Mouse (Mus musculus): ENCODE data around the gene Metrn. TPM values are rescaled to one million over a fixed set of nuclear protein-coding genes. Genes with fewer than 3 reads are reported as not detected.

The Metrn gene
- polyA plus RNA-seq, 1 experiment from 2014 or later, result 88.8 TPM

DNA sequence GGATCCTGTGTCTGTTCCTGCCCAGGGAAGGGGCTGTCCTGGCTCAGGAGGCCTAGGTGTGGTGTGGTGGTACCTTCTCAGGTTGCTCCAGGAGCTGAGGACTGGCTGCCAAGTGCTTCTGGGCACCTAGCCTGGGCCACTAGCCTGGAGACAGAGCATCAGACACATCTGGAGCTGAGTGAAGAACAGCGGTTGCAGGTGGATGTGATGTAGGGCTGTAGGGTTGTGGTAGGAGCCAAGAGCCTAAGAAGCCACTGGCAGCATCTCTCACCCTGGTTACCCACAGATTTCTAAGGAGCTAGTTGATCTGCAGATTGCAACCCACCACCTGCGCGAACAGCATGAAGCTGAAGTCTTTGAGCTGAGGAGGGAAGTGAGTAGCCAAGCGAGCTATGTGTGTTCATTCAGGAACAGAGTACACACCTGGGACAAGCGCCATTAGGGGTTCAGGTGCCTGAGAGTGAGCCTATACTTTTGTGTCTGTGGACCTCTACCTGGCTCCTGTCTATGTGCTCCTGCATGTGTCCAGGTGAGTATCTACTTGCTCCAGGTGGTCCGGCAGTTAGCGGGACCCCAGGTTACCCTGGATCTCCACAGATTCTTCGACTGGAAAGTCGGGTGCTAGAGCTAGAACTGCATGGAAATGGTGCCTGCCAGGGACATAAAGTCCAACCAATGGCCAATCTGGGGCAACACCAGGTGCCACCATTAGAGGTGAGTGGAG lies 10.0 kb downstream of the Metrn start:
- no peak for ATAC-seq
- no peaks in the 10 kb centered on the region for H3K27me3 ChIP-seq (replicated peaks; ENCODE audit: control insufficient read depth, insufficient read depth, low read length)
- no peak overlapping the region for H3K4me3 ChIP-seq (ENCODE audit: low read length)
- H3K9ac ChIP-seq (ENCODE audit: low read depth, low read length), result no peak overlapping the region
- no peak overlapping the region for H3K27ac ChIP-seq (ENCODE audit: low read depth, low read length)
- no peak overlapping the region for H3K4me2 ChIP-seq (ENCODE audit: low read length)
- 97% methylated on average over 9 of the region's 9 CpGs for WGBS
- no peaks in the 10 kb centered on the region for H3K9me3 ChIP-seq (ENCODE audit: control insufficient read depth, low read length)
- peaks cover 38% of the 10 kb centered on the region for H3K4me1 ChIP-seq (ENCODE audit: control insufficient read depth, insufficient read depth, low read depth, low read length)
- H3K36me3 ChIP-seq (ENCODE audit: control insufficient read depth, insufficient read depth, low read length), result peaks cover 23% of the 10 kb centered on the region

GRCm38 (mm10) chr17:25786280-25786679 lies 10.7 kb downstream of the Metrn start, which contains the start of gene Ccdc78:
Gene Ccdc78, plus strand, starts transcription at chr17:25786580.
- Histone ChIP-seq H3K27ac (ENCODE audit: low read depth, low read length) (peak within 1 kb of the TSS; percentile 93), H3K4me1 (ENCODE audit: control insufficient read depth, insufficient read depth, low read depth, low read length) (peaks cover 35% of the 10 kb centered on the region), H3K9me3 (ENCODE audit: control insufficient read depth, low read length) (no peaks in the 10 kb centered on the region), H3K4me3 (ENCODE audit: low read length) (peak within 1 kb of the TSS; percentile 70), H3K27me3 (replicated peaks; ENCODE audit: control insufficient read depth, insufficient read depth, low read length) (no peaks in the 10 kb centered on the region), H3K36me3 (ENCODE audit: control insufficient read depth, insufficient read depth, low read length) (peaks cover 23% of the 10 kb centered on the region), H3K4me2 (ENCODE audit: low read length) (peak within 1 kb of the TSS; percentile 87), H3K9ac (ENCODE audit: low read depth, low read length) (peak within 1 kb of the TSS; percentile 80)
- 83% methylated on average over 3 of the region's 3 CpGs for WGBS
- no peak for ATAC-seq

- peak within 1 kb of the TSS; percentile 70 for H3K4me3 ChIP-seq (ENCODE audit: low read length)
- H3K27me3 ChIP-seq (replicated peaks; ENCODE audit: control insufficient read depth, insufficient read depth, low read length), result no peaks in the 10 kb centered on the region
- WGBS, result 1% methylated on average over 23 of the region's 23 CpGs
- H3K27ac ChIP-seq (ENCODE audit: low read depth, low read length), result peak within 1 kb of the TSS; percentile 93
- ATAC-seq, result peak; percentile 86
- H3K4me2 ChIP-seq (ENCODE audit: low read length), result peak within 1 kb of the TSS; percentile 87
- no peaks in the 10 kb centered on the region for H3K9me3 ChIP-seq (ENCODE audit: control insufficient read depth, low read length)
- peak within 1 kb of the TSS; percentile 80 for H3K9ac ChIP-seq (ENCODE audit: low read depth, low read length)
- peaks cover 29% of the 10 kb centered on the region for H3K36me3 ChIP-seq (ENCODE audit: control insufficient read depth, insufficient read depth, low read length)
- H3K4me1 ChIP-seq (ENCODE audit: control insufficient read depth, insufficient read depth, low read depth, low read length), result peaks cover 25% of the 10 kb centered on the region
These were observed 11.6 kb downstream of the Metrn start, which contains the start of gene Haghl for GRCm38 (mm10) chr17:25785281-25785745. Gene Haghl, minus strand, starts transcription at chr17:25785673.

DNA sequence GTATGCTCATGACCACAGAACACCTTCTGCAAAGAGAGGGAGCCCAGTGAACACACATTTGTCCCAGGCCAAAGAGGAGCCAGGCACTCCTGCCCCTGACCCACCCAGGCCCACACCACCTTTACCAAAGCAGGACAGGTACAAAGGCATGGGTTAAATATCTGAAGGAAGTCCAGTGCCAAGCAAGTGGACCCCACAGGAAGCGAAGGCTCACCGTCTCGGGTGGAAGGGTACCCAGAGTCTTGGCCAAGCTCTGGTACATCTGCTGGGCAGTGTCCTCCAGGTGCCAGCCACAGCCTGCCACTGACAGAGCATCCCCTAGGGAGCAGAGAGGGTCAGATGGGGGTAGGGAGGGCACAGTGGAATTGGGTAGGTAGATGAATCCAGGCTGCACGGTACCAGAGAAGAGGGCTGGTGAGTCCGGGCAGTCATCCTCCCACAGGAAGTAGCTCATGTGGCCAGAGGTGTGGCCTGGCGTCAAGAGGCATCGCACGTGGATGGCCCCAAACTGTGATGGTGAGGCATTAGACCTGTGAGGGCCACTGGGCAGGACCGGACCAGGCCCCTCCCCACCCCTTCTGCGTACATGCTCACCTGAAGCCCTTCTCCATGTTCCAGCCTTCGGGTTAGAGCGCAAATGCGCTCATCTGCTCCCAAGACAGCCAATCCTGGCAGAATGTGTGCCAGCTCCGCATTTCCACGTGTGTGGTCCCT lies 12.9 kb downstream of the Metrn start:
- no peak for ATAC-seq
- Histone ChIP-seq H3K9me3 (ENCODE audit: control insufficient read depth, low read length) (no peaks in the 10 kb centered on the region), H3K27me3 (replicated peaks; ENCODE audit: control insufficient read depth, insufficient read depth, low read length) (no peaks in the 10 kb centered on the region), H3K4me3 (ENCODE audit: low read length) (peak overlapping the region; percentile 70), H3K9ac (ENCODE audit: low read depth, low read length) (peak overlapping the region; percentile 80), H3K4me2 (ENCODE audit: low read length) (peak overlapping the region; percentile 87), H3K4me1 (ENCODE audit: control insufficient read depth, insufficient read depth, low read depth, low read length) (peaks cover 24% of the 10 kb centered on the region), H3K27ac (ENCODE audit: low read depth, low read length) (no peak overlapping the region; the same call in 1 of the 2 replicates), H3K36me3 (ENCODE audit: control insufficient read depth, insufficient read depth, low read length) (peaks cover 27% of the 10 kb centered on the region)
- 79% methylated on average over 15 of the region's 15 CpGs for WGBS

DNA sequence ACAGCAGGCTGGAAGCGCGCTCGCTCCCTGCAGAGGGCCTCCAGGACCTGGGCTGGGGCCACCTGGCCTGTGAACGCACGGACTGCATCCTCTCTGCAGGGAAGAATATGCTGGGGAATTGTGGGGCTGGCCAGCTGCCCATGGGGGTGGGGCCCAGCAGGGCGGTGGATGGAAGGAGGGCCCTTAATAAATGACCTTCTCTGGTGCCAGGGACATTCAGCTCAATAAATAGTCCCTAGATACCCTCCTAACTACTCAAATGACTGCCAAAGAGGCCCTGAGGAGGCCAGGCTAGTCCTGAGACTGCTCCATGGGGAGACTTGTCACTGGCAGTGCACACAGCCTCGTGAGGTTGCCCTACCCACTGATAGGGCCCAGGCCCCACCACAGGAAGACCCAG lies 13.8 kb downstream of the Metrn start:
- Histone ChIP-seq H3K9ac (ENCODE audit: low read depth, low read length) (0 out of 2 replicates have a peak overlapping the region, but pooled peaks have one; percentile 39), H3K36me3 (ENCODE audit: control insufficient read depth, insufficient read depth, low read length) (peaks cover 25% of the 10 kb centered on the region)
- no peak for ATAC-seq

DNA sequence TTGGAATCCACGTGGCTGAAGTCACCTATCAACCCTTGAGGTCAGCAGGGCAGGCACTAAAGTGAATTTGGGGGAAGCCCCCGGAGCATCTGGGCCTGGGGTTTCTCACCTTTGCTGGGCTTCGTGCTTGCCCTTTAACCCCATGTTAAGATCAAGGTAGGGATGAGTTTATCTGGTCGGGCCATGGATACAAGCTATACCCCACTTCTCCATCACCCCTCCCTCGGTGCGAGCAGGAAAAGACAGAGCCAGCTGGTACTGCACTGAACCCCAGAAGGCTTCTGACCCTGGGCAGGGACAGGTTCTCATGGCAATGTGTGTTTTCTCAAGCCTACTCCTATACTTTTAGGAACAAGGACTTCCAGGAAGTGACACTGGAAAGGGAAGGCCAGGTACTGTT lies 15.6 kb downstream of the Metrn start:
- no peak overlapping the region for H3K27ac ChIP-seq (ENCODE audit: low read depth, low read length)
- WGBS, result 85% methylated on average over 6 of the region's 6 CpGs
- no peaks in the 10 kb centered on the region for H3K9me3 ChIP-seq (ENCODE audit: control insufficient read depth, low read length)
- H3K4me1 ChIP-seq (ENCODE audit: control insufficient read depth, insufficient read depth, low read depth, low read length), result peaks cover 24% of the 10 kb centered on the region
- H3K4me3 ChIP-seq (ENCODE audit: low read length), result no peak overlapping the region
- peaks cover 22% of the 10 kb centered on the region for H3K36me3 ChIP-seq (ENCODE audit: control insufficient read depth, insufficient read depth, low read length)
- no peaks in the 10 kb centered on the region for H3K27me3 ChIP-seq (replicated peaks; ENCODE audit: control insufficient read depth, insufficient read depth, low read length)
- H3K9ac ChIP-seq (ENCODE audit: low read depth, low read length), result no peak overlapping the region
- H3K4me2 ChIP-seq (ENCODE audit: low read length), result no peak overlapping the region
- no peak for ATAC-seq

More for the DNA sequence above, 13.8 kb downstream of the Metrn start:
- Histone ChIP-seq H3K27ac (ENCODE audit: low read depth, low read length) (peak overlapping the region; percentile 45; the same call in 1 of the 2 replicates), H3K4me3 (ENCODE audit: low read length) (no peak overlapping the region), H3K27me3 (replicated peaks; ENCODE audit: control insufficient read depth, insufficient read depth, low read length) (no peaks in the 10 kb centered on the region), H3K9me3 (ENCODE audit: control insufficient read depth, low read length) (no peaks in the 10 kb centered on the region), H3K4me2 (ENCODE audit: low read length) (peak overlapping the region; percentile 87; the same call in 1 of the 2 replicates), H3K4me1 (ENCODE audit: control insufficient read depth, insufficient read depth, low read depth, low read length) (peaks cover 24% of the 10 kb centered on the region)
- WGBS, result 54% methylated on average over 7 of the region's 7 CpGs

- H3K4me2 ChIP-seq (ENCODE audit: low read length), result no peak overlapping the region
- no peak overlapping the region for H3K9ac ChIP-seq (ENCODE audit: low read depth, low read length)
- H3K4me1 ChIP-seq (ENCODE audit: control insufficient read depth, insufficient read depth, low read depth, low read length), result peaks cover 11% of the 10 kb centered on the region
- WGBS, result 94% methylated on average over 5 of the region's 5 CpGs
- no peak overlapping the region for H3K27ac ChIP-seq (ENCODE audit: low read depth, low read length)
- no peaks in the 10 kb centered on the region for H3K27me3 ChIP-seq (replicated peaks; ENCODE audit: control insufficient read depth, insufficient read depth, low read length)
- no peaks in the 10 kb centered on the region for H3K9me3 ChIP-seq (ENCODE audit: control insufficient read depth, low read length)
- peaks cover 22% of the 10 kb centered on the region for H3K36me3 ChIP-seq (ENCODE audit: control insufficient read depth, insufficient read depth, low read length)
- ATAC-seq, result no peak
- H3K4me3 ChIP-seq (ENCODE audit: low read length), result no peak overlapping the region
These were observed 19.0 kb downstream of the Metrn start for GRCm38 (mm10) chr17:25777948-25778347.

GRCm38 (mm10) chr17:25775318-25776062 lies 21.4 kb downstream of the Metrn start:
- H3K9me3 ChIP-seq (ENCODE audit: control insufficient read depth, low read length), result no peaks in the 10 kb centered on the region
- H3K4me3 ChIP-seq (ENCODE audit: low read length), result no peak overlapping the region
- no peak overlapping the region for H3K4me2 ChIP-seq (ENCODE audit: low read length)
- 84% methylated on average over 10 of the region's 10 CpGs for WGBS
- no peaks in the 10 kb centered on the region for H3K27me3 ChIP-seq (replicated peaks; ENCODE audit: control insufficient read depth, insufficient read depth, low read length)
- no peak overlapping the region for H3K27ac ChIP-seq (ENCODE audit: low read depth, low read length)
- H3K4me1 ChIP-seq (ENCODE audit: control insufficient read depth, insufficient read depth, low read depth, low read length), result peaks cover 7% of the 10 kb centered on the region
- no peak overlapping the region for H3K9ac ChIP-seq (ENCODE audit: low read depth, low read length)
- no peak for ATAC-seq
- H3K36me3 ChIP-seq (ENCODE audit: control insufficient read depth, insufficient read depth, low read length), result peaks cover 8% of the 10 kb centered on the region; the same call in 1 of the 2 replicates
